Mouse (Mus musculus): ENCODE data around the gene Cabp5. TPM values are rescaled to one million over a fixed set of nuclear protein-coding genes. Genes with fewer than 3 reads are reported as not detected.
"Not testable (repeated sequence)": the region's sequence is repeated elsewhere in the genome, so short reads cannot be mapped to it uniquely, and the experiment has no call there.

Cabp5 gene
- not detected in 2 replicates for polyA plus RNA-seq (2014; fragmentation: Nextera tagmentation; extraction: Ambion mirVana)

GRCm38 (mm10) chr7:13397832-13398231 lies at the start of gene Cabp5:
TSS of gene Cabp5 (plus strand) at chr7:13398132.
- no peaks in the 10 kb centered on the region for H3K27me3 ChIP-seq (ENCODE audit: control insufficient read depth, insufficient read depth, low read length)
- 0 out of 2 replicates have a peak, but pooled peaks cover 2% of the 10 kb centered on the region for H3K9me3 ChIP-seq (replicated peaks; ENCODE audit: control insufficient read depth, low read length)
- no peaks in the 10 kb centered on the region for H3K36me3 ChIP-seq (ENCODE audit: control insufficient read depth, insufficient read depth, low read length)
- 86% methylated on average over 1 of the region's 1 CpGs for WGBS (ENCODE audit: insufficient replicate concordance)
- H3K27ac ChIP-seq (ENCODE audit: low read depth, low read length): no peak within 1 kb of the TSS
- no peak within 1 kb of the TSS for H3K4me3 ChIP-seq (ENCODE audit: low read depth, low read length)
- no peak within 1 kb of the TSS for H3K4me2 ChIP-seq
- H3K4me1 ChIP-seq (ENCODE audit: control insufficient read depth, insufficient read depth, low read length): no peaks in the 10 kb centered on the region
- no peak for ATAC-seq (replicated peaks; ENCODE audit: insufficient number of reproducible peaks, low FRiP score, low TSS enrichment)
- H3K9ac ChIP-seq (ENCODE audit: low read depth, low read length): no peak within 1 kb of the TSS

DNA sequence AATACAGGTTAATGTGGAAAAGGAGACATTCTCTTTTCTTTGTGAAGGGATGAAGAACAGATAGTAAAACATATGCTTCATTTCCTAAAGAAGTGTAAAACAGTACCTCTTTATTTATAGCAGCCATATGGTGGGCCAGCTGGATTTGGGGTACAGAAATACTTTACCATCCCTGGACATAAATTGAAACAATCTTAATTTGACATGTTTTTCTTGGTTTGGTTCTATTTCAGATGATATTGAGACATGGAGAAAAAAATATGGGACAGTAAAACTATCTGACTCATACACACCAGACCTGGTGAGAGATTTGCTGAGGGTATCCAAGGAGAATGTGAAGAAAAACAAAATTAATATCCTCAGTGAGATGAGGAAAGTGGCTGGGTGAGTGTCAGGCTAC lies 42.0 kb upstream of the Cabp5 start:
- H3K36me3 ChIP-seq (ENCODE audit: control insufficient read depth, insufficient read depth, low read length): peaks cover 20% of the 10 kb centered on the region
- H3K4me3 ChIP-seq (ENCODE audit: low read depth, low read length): no peak overlapping the region
- H3K9ac ChIP-seq (ENCODE audit: low read depth, low read length): no peak overlapping the region
- no peak overlapping the region for H3K4me2 ChIP-seq
- no peak for ATAC-seq (replicated peaks; ENCODE audit: insufficient number of reproducible peaks, low FRiP score, low TSS enrichment)
- H3K27ac ChIP-seq (ENCODE audit: low read depth, low read length): no peak overlapping the region
- H3K4me1 ChIP-seq (ENCODE audit: control insufficient read depth, insufficient read depth, low read length): no peaks in the 10 kb centered on the region
- no peaks in the 10 kb centered on the region for H3K9me3 ChIP-seq (replicated peaks; ENCODE audit: control insufficient read depth, low read length)
- H3K27me3 ChIP-seq (ENCODE audit: control insufficient read depth, insufficient read depth, low read length): no peaks in the 10 kb centered on the region

GRCm38 (mm10) chr7:13380588-13380987 lies 17.3 kb upstream of the Cabp5 start:
- Histone ChIP-seq H3K27ac (ENCODE audit: low read depth, low read length) (no peak overlapping the region), H3K27me3 (ENCODE audit: control insufficient read depth, insufficient read depth, low read length) (no peaks in the 10 kb centered on the region), H3K36me3 (ENCODE audit: control insufficient read depth, insufficient read depth, low read length) (no peaks in the 10 kb centered on the region), H3K4me2 (no peak overlapping the region), H3K4me3 (ENCODE audit: low read depth, low read length) (no peak overlapping the region), H3K9me3 (replicated peaks; ENCODE audit: control insufficient read depth, low read length) (no peaks in the 10 kb centered on the region), H3K4me1 (ENCODE audit: control insufficient read depth, insufficient read depth, low read length) (no peaks in the 10 kb centered on the region), H3K9ac (ENCODE audit: low read depth, low read length) (no peak overlapping the region)
- 73% methylated on average over 2 of the region's 2 CpGs for WGBS (ENCODE audit: insufficient replicate concordance)
- no peak for ATAC-seq (replicated peaks; ENCODE audit: insufficient number of reproducible peaks, low FRiP score, low TSS enrichment)

DNA sequence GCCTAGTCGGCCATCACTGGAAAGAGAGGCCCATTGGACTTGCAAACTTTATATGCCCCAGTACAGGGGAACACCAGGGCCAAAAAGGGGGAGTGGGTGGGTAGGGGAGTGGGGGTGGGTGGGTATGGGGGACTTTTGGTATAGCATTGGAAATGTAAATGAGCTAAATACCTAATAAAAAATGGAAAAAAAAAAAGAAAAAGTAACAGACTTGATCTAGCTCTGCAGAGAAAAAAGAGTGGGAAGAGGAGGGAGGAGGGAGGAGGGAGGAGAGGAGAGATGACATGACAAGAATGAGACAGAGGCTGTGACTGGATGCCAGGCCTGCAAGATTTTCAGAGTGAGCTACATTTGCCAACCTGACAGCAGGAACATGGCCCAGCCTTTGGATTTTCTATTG lies 52.6 kb downstream of the Cabp5 start, which contains the start of gene Bsph1:
TSS of gene Bsph1 (plus strand) at position 301 of the 400 bp plus-strand sequence.
- H3K4me1 ChIP-seq (ENCODE audit: control insufficient read depth, insufficient read depth, low read length); ATAC-seq (replicated peaks; ENCODE audit: insufficient number of reproducible peaks, low FRiP score, low TSS enrichment); H3K4me3 ChIP-seq (ENCODE audit: low read depth, low read length); H3K27me3 ChIP-seq (ENCODE audit: control insufficient read depth, insufficient read depth, low read length); H3K27ac ChIP-seq (ENCODE audit: low read depth, low read length); H3K9me3 ChIP-seq (replicated peaks; ENCODE audit: control insufficient read depth, low read length); H3K9ac ChIP-seq (ENCODE audit: low read depth, low read length); H3K4me2 ChIP-seq; H3K36me3 ChIP-seq (ENCODE audit: control insufficient read depth, insufficient read depth, low read length): not testable (repeated sequence)
- WGBS (ENCODE audit: insufficient replicate concordance): 80% methylated on average over 1 of the region's 1 CpGs

Other genes starting within 250 kb of the Cabp5 start
- gene Vmn1r88, start 238.6 kb upstream of the Cabp5 start, polyA plus RNA-seq (2014; fragmentation: Nextera tagmentation; extraction: Ambion mirVana): not detected in 2 replicates
- not detected in 2 replicates for gene Vmn1r89, start 185.1 kb upstream of the Cabp5 start, polyA plus RNA-seq (2014; fragmentation: Nextera tagmentation; extraction: Ambion mirVana)
- gene Lig1, start 120.8 kb upstream of the Cabp5 start, polyA plus RNA-seq (2014; fragmentation: Nextera tagmentation; extraction: Ambion mirVana): 84.6 and 95.3 TPM in 2 replicates
- gene Zswim9, start 119.4 kb upstream of the Cabp5 start, polyA plus RNA-seq (2014; fragmentation: Nextera tagmentation; extraction: Ambion mirVana): 3.4 and 6.3 TPM in 2 replicates
- 0.73 and 1.4 TPM in 2 replicates for gene Pla2g4c, start 73.5 kb upstream of the Cabp5 start, polyA plus RNA-seq (2014; fragmentation: Nextera tagmentation; extraction: Ambion mirVana)
- gene Bsph1, start 52.7 kb downstream of the Cabp5 start, polyA plus RNA-seq (2014; fragmentation: Nextera tagmentation; extraction: Ambion mirVana): not detected in 2 replicates
- gene Bsph2, start 172.9 kb downstream of the Cabp5 start, polyA plus RNA-seq (2014; fragmentation: Nextera tagmentation; extraction: Ambion mirVana): not detected in 2 replicates
- not detected in 2 replicates for gene Sult2a5, start 225.8 kb downstream of the Cabp5 start, polyA plus RNA-seq (2014; fragmentation: Nextera tagmentation; extraction: Ambion mirVana)

Measured in heart, embryonic 11.5 days (tissue).